Mouse (Mus musculus) heart, postnatal 0 days (tissue): ENCODE measurements at regions not wholly inside any gene's neighbourhood (a gene's known extent, or its start where the extent isn't known, plus 50 kb on each side); places are given as distances from the start of the nearest gene placed in this dataset.

Source experiments
- ATAC-seq: fragments of 200-750 bp; cut with Nextera tagmentation; 2 replicates; pipeline ENCODE4 v1.8.0; 2017; ENCODE audit warnings: low read depth, moderate number of reproducible peaks, moderate library complexity; ENCODE audit not compliant: insufficient read depth
- DNase-seq: peaks from one replicate; pipeline ENCODE4 v3.0.0-alpha.2; 2016; ENCODE audit warnings: low spot score
- H3K27ac ChIP-seq: fragments of 300-500 bp; sonication (generic); 2 replicates; pipeline ENCODE4 v1.5.1; 2014; ENCODE audit warnings: low read depth, mild to moderate bottlenecking
- H3K27me3 ChIP-seq: fragments of 300-500 bp; sonication (generic); 2 replicates; pipeline ENCODE4 v1.6.1; 2014; ENCODE audit warnings: low read length, mixed read lengths; ENCODE audit not compliant: control insufficient read depth, insufficient read depth
- H3K36me3 ChIP-seq: fragments of 300-500 bp; sonication (generic); replicated peaks from 2 replicates; pipeline ENCODE4 v1.6.1; 2014; ENCODE audit warnings: low read length, mixed read lengths; ENCODE audit not compliant: control insufficient read depth, insufficient read depth
- H3K4me1 ChIP-seq: fragments of 300-500 bp; sonication (generic); 2 replicates; pipeline ENCODE4 v1.6.1; 2014; ENCODE audit warnings: antibody characterized with exemption; ENCODE audit not compliant: control insufficient read depth, insufficient read depth
- H3K4me2 ChIP-seq: fragments of 300-500 bp; sonication (generic); 2 replicates; pipeline ENCODE4 v1.6.1; 2014; ENCODE audit warnings: low read depth, mild to moderate bottlenecking, low read length, moderate library complexity
- H3K4me3 ChIP-seq: fragments of 300-500 bp; sonication (generic); 2 replicates; pipeline ENCODE4 v1.5.1; 2014; ENCODE audit warnings: low read depth, low read length
- H3K9ac ChIP-seq: fragments of 300-500 bp; sonication (generic); replicated peaks from 2 replicates; pipeline ENCODE4 v1.6.1; 2014; ENCODE audit warnings: low read depth, low read length, mixed read lengths
- H3K9me3 ChIP-seq: fragments of 300-500 bp; sonication (generic); replicated peaks from 2 replicates; pipeline ENCODE4 v1.6.1; 2016; ENCODE audit warnings: low read length; ENCODE audit not compliant: control insufficient read depth
- CTCF ChIP-seq: IDR thresholded peaks from 2 replicates; pipeline ENCODE4 v1.5.1; 2016; ENCODE audit warnings: antibody characterized with exemption, control low read depth, low read depth
- EP300 ChIP-seq: IDR thresholded peaks from 2 replicates; pipeline ENCODE4 v1.6.1; 2016; ENCODE audit warnings: antibody characterized with exemption, low read depth
- WGBS: fragments of 180-500 bp; shearing (Covaris S2); extraction: QIAGEN DNeasy Blood & Tissue Kit; methylation state at CpG from one replicate; pipeline ENCODE4 v1.1.7; 2014; 5-methylcytosine and 5-hydroxymethylcytosine counted together

- ATAC-seq (no peak), DNase-seq (no peak)
- H3K4me3 ChIP-seq, result no peak overlapping the region
- no peaks in the 10 kb centered on the region for H3K4me1 ChIP-seq
- no peak for TF ChIP-seq EP300
- no peak overlapping the region for H3K9ac ChIP-seq
- WGBS, result 33% methylated on average over 7 of the region's 7 CpGs
- no peaks in the 10 kb centered on the region for H3K9me3 ChIP-seq
- no peaks in the 10 kb centered on the region for H3K27me3 ChIP-seq
- no peaks in the 10 kb centered on the region for H3K36me3 ChIP-seq
- no peak overlapping the region for H3K4me2 ChIP-seq
- H3K27ac ChIP-seq, result no peak overlapping the region
Observed at GRCm38 (mm10) chr2:172766403-172766802, 173.7 kb downstream of the Bmp7 start.

DNA sequence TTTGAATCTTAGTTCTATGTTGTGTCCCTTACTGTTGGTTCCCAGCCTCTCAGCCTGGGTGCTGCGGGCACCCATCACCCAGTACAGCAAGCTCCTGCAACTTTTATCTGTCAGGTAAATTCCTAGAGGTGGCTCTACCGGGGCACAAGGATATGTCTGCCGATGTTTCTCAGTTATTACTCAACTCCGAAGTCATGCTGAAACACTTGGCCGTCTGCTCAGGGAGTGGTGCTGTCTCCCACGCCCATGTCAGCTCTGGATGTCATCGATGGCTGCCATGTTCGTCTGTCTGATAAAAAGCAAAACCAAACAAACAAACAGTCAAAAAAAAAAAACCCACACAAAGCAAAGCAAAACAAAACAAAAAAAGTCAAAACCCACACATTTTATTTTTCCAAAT is 171.4 kb downstream of the Bmp7 start:
- no peaks in the 10 kb centered on the region for H3K27me3 ChIP-seq
- no peaks in the 10 kb centered on the region for H3K9me3 ChIP-seq
- 71% methylated on average over 8 of the region's 8 CpGs for WGBS
- DNase-seq, result no peak
- no peaks in the 10 kb centered on the region for H3K36me3 ChIP-seq
- TF ChIP-seq EP300 (no peak), CTCF (no peak)
- H3K4me3 ChIP-seq, result no peak overlapping the region
- H3K4me1 ChIP-seq, result no peaks in the 10 kb centered on the region
- H3K4me2 ChIP-seq, result no peak overlapping the region
- ATAC-seq, result no peak
- H3K27ac ChIP-seq, result no peak overlapping the region
- H3K9ac ChIP-seq, result no peak overlapping the region

- H3K9me3 ChIP-seq, result no peaks in the 10 kb centered on the region
- no peak overlapping the region for H3K27ac ChIP-seq
- H3K9ac ChIP-seq, result no peak overlapping the region
- H3K4me2 ChIP-seq, result no peak overlapping the region
- TF ChIP-seq EP300, result no peak
- TF ChIP-seq CTCF, result no peak
- no peak for DNase-seq
- 59% methylated on average over 6 of the region's 6 CpGs for WGBS
- no peaks in the 10 kb centered on the region for H3K36me3 ChIP-seq
- no peaks in the 10 kb centered on the region for H3K27me3 ChIP-seq
- no peaks in the 10 kb centered on the region for H3K4me1 ChIP-seq
- no peak overlapping the region for H3K4me3 ChIP-seq
- ATAC-seq, result no peak
Observed at GRCm38 (mm10) chr2:172770061-172770460, 170.1 kb downstream of the Bmp7 start.

DNA sequence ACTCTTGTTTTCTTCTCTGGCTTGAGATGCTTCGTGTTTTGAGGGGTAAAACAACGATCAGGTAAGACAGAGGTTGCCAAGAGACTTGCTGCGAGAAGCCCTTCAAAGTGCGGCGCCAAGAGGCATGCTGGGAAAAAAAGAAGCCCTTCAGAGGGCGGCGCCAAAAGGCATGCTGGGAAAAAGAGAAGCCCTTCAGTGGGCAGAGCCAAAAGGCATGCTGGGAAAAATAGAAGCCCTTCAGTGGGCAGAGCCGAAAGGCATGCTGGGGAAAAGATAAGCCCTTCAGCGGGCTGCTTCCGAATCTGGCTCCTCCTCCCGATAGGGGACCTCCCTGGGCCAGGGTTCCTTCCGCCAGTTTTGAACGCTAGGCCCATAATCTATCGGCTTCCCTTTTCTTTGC is 169.5 kb downstream of the Bmp7 start:
- TF ChIP-seq EP300 (no peak), CTCF (no peak)
- WGBS, result 68% methylated on average over 14 of the region's 14 CpGs
- H3K9me3 ChIP-seq, result no peaks in the 10 kb centered on the region
- no peaks in the 10 kb centered on the region for H3K36me3 ChIP-seq
- no peak overlapping the region for H3K27ac ChIP-seq
- no peak for DNase-seq
- H3K9ac ChIP-seq, result no peak overlapping the region
- ATAC-seq, result no peak
- H3K4me3 ChIP-seq, result no peak overlapping the region
- no peak overlapping the region for H3K4me2 ChIP-seq
- no peaks in the 10 kb centered on the region for H3K4me1 ChIP-seq
- H3K27me3 ChIP-seq, result no peaks in the 10 kb centered on the region

GRCm38 (mm10) chr2:172773176-172773575 is 166.9 kb downstream of the Bmp7 start:
- DNase-seq (peak; percentile 46), ATAC-seq (peak; percentile 43; the same call in 1 of the 2 replicates)
- H3K27ac ChIP-seq, result no peak overlapping the region
- H3K9me3 ChIP-seq, result no peaks in the 10 kb centered on the region
- no peaks in the 10 kb centered on the region for H3K4me1 ChIP-seq
- 0% methylated on average over 2 of the region's 2 CpGs for WGBS
- H3K4me3 ChIP-seq, result no peak overlapping the region
- no peaks in the 10 kb centered on the region for H3K27me3 ChIP-seq
- no peak overlapping the region for H3K9ac ChIP-seq
- TF ChIP-seq CTCF (peak; percentile 79), EP300 (no peak)
- H3K4me2 ChIP-seq, result no peak overlapping the region
- H3K36me3 ChIP-seq, result no peaks in the 10 kb centered on the region

DNA sequence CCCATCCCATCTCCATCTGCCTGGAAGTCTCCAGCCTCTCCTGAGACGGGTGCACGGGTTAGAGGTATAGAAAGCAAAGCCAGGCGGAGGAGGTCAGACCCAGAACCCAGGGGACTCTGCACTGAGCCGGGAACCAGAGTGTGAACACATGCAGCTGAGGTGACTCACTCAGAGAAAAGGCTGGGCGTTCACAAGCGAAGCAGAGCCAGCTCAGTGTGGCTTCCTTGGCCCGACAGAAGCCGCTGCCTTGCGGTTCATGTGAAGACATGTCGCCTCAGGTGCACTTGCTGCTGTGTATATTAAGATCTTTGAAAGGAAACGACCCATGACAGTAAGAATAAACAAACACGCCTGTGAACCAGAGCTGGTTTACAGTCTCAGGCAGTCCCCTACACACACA is 163.6 kb downstream of the Bmp7 start:
- WGBS, result 68% methylated on average over 12 of the region's 12 CpGs
- Histone ChIP-seq H3K36me3 (no peaks in the 10 kb centered on the region), H3K27me3 (no peaks in the 10 kb centered on the region), H3K9ac (no peak overlapping the region), H3K27ac (no peak overlapping the region), H3K4me1 (no peaks in the 10 kb centered on the region), H3K9me3 (no peaks in the 10 kb centered on the region), H3K4me3 (no peak overlapping the region), H3K4me2 (no peak overlapping the region)
- DNase-seq (no peak), ATAC-seq (no peak)
- TF ChIP-seq EP300, result no peak
- no peak for TF ChIP-seq CTCF
